Mouse (Mus musculus): ENCODE data around the gene Syndig1. TPM values are rescaled to one million over a fixed set of nuclear protein-coding genes. Genes with fewer than 3 reads are reported as not detected.
A peak's percentile ranks its signal among the peaks of the same experiment; 100 is the strongest.

The Syndig1 gene
- total RNA-seq, 2 experiments from 2014 or later, result not detected

DNA sequence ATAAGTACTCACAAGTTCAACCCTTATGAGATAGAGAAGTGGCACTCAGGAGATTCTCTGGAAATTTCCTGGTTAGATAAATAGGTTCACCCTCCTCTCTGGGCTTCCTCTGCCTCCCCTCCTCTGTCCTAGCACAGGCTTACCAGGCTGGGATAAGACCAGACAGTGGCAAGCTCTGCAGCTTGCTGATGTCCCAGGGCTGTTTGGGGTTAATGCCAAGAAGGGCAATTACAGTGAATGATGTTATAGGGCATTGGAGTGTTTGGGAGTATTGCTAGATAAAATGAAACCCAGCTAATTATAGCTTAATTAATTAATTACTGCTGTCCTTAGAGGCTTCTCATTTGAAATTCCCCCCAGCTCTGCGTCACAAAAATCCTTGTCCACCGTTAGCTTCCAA is 171.6 kb downstream of the Syndig1 start:
- intact Hi-C loops (cut with DNase I), result no loop called here
- no peak overlapping the region for H3K4me3 ChIP-seq
- no peak for TF ChIP-seq CTCF (IDR thresholded peaks at IDR 0.05)

DNA sequence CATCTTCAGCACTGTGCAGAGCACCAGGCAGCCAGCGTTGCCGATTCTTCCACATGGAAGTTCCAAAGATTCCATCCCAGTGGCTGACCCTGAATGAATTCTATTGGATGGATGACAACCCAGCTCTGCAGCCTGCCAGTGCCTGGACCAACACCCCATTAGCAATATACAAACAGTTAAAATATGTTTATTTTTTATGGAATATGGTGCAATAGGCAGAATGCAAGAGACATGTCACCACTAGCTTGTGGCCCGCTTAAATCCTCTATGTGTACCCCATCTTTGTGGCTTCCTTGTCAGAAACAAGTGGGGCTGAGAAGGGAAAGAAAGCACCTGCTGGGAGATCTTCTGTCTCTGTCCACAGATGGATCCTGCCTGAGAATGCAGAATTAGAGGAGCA is 174.5 kb downstream of the Syndig1 start:
- intact Hi-C loops (cut with DNase I), result no loop called here
- DNase-seq, result no peak
- H3K4me3 ChIP-seq, result no peak overlapping the region
- H3K27ac ChIP-seq, result no peak overlapping the region
- no peak for TF ChIP-seq CTCF (IDR thresholded peaks at IDR 0.05)

More for the DNA sequence above, 171.6 kb downstream of the Syndig1 start:
- DNase-seq, result no peak
- no peak overlapping the region for H3K27ac ChIP-seq

DNA sequence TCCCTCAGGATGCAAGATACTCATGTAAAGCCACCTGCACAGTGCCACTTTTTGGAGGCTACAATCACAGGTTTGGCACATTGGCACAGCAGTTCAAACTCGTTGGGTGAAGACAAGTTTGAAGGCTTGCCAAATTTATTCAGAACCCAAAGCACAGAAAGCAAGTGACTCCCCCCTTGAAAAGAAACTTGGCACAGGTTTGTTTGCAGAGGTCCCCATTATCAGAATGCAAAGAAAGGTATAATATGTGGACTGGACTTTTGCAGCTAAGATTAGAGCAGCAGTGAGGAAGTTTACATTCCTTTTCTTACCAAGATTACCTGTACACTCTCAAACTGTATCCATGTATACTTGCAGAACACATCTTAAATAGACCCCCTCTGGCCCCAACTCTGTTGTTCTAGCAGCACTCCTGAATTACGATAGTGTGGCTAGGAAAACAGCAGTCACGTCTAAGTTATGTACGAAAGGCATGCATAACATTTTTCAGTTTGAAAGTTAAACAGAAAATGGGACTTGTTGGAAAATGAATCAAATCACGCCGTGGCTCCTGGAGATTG is 183.9 kb downstream of the Syndig1 start:
- TF ChIP-seq CTCF (IDR thresholded peaks at IDR 0.05), result no peak
- DNase-seq, result no peak
- no peak overlapping the region for H3K27ac ChIP-seq
- H3K4me3 ChIP-seq, result no peak overlapping the region
- intact Hi-C loops (cut with DNase I), result no loop called here

DNA sequence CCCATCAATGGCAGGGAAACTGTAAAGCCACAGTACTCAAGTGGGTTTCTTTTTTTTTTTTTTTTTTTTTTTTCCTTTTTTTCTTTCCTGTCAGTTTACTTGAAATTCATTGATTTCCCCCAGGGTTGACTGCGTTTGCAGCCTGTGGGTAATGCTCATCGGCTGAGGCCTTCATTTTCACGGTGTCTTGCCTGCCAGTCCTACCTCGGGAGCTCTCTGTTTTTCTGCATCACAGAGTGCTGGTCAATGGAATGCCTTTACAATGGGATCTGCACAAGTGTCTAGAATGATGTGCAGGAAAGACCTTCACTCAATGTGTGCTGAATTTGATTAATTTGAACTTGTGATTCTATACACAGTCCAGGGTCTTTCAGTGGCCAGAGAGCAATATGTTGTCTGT is 184.8 kb downstream of the Syndig1 start:
- intact Hi-C loops (cut with DNase I), result no loop called here
- no peak for TF ChIP-seq CTCF (IDR thresholded peaks at IDR 0.05)
- Histone ChIP-seq H3K27ac (no peak overlapping the region), H3K4me3 (no peak overlapping the region)
- DNase-seq, result no peak

DNA sequence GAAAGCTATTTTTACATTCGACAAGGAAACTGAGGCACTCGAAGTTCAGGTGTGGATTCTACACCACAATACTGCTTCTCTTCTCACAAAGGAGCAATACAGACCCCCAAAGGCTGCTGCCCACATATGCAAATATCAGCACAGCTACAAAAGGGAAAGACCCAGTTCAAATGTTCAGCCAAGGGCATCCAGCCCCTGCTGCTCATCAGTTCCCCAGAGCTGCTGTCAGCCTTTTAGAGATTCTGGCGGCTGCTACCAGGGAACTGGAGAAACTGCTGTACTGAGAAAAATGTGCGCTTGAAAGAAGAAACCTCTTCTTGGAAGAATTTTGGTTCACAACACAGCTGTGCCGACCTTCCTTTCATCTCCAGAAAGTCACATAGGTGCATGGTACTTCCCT is 187.3 kb downstream of the Syndig1 start:
- no peak for DNase-seq
- intact Hi-C loops (cut with DNase I), result no loop called here
- no peak for TF ChIP-seq CTCF (IDR thresholded peaks at IDR 0.05)
- Histone ChIP-seq H3K27ac (no peak overlapping the region), H3K4me3 (no peak overlapping the region)

DNA sequence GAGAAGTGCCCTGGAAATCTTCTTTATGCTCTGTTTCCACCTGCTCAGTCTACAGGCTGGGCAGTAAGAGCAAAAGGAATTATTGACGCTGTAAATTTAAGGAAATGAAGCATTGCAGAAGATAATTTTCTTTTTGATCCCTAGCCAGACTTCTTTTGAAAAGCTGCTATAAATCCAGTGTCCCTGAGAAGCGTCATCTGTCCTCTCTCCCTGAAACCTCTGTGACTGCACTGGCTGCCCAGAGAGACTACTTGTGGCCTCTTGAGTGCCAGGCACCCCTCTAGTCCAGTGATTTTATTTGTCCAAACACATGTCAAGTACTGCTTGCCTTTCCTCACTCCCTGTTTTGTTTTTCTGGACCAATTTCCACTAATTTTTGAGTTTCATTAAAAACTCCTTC is 191.7 kb downstream of the Syndig1 start:
- intact Hi-C loops (cut with DNase I), result no loop called here
- no peak for DNase-seq
- H3K27ac ChIP-seq, result no peak overlapping the region
- no peak for TF ChIP-seq CTCF (IDR thresholded peaks at IDR 0.05)
- H3K4me3 ChIP-seq, result no peak overlapping the region

DNA sequence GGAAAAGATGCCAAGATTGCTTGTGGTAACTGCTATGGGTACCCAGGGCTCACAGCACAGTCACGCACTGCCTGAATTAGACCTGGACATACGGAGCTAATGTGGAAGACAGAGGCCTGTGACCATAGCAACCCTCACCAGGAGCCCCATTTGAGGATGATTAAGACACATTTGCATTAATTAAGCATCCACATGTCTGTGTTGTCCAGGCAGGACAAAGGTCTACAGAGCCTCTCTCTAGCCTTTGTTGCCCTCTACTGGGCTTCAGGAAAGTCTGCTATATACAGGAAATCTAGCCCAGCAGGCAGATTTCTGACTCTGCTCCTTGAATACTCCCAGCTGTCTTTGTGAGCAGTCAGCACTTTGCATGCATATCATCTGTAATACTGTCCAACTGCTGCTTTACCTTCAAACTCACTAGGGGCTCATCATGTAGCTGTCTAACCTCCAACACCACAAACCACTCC is 194.9 kb downstream of the Syndig1 start:
- TF ChIP-seq CTCF (IDR thresholded peaks at IDR 0.05), result peak; percentile 34; the same call in 1 of the 2 replicates
- Histone ChIP-seq H3K27ac (no peak overlapping the region), H3K4me3 (no peak overlapping the region)
- DNase-seq, result no peak
- intact Hi-C loops (cut with DNase I), result no loop called here

DNA sequence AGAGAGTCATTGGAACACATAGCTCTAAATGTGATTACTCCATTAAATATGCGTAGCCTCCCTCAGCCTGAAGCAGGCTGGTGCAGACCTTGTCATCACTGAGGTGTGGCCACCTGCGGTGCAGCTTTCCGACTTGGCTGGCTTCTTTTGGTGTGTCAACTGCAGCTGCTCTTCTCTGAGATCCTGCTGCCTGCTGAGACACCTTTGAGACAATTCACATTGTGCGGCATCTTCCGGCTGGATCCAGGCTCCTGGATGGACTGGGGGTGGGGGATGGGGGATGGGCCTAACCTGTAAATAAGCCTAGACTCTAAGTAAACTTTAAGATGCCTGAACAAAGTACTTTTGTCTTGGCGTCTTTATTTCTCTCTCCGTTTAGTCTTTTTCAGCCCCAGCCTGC is 214.5 kb downstream of the Syndig1 start:
- no peak for TF ChIP-seq CTCF (IDR thresholded peaks at IDR 0.05)
- intact Hi-C loops (cut with DNase I), result no loop called here
- Histone ChIP-seq H3K27ac (no peak overlapping the region), H3K4me3 (no peak overlapping the region)
- no peak for DNase-seq

Other genes with a start within 250 kb of the Syndig1 start
- not detected for gene C530025M09Rik, start 2.0 kb downstream of the Syndig1 start, total RNA-seq (2021)

Data from gastrocnemius, adult 2 months (tissue).